Mouse (Mus musculus) cortical plate, adult 2 months (tissue): Measurements from ENCODE around the gene Tef. TPM values are rescaled to one million over a fixed set of nuclear protein-coding genes. Genes with fewer than 3 reads are reported as not detected.

ENCODE experiments used
- H3K27ac ChIP-seq: fragments of 200-500 bp; 2 replicates; pipeline ENCODE4 v1.5.1; 2012; ENCODE audit warnings: low read length, control low read depth, inconsistent platforms; ENCODE audit not compliant: insufficient read depth
- H3K4me1 ChIP-seq: fragments of 200-500 bp; 2 replicates; pipeline ENCODE4 v1.6.1; 2011; ENCODE audit warnings: low read length; ENCODE audit not compliant: control insufficient read depth, insufficient read depth
- H3K4me3 ChIP-seq: fragments of 200-500 bp; 2 replicates; pipeline ENCODE4 v1.5.1; 2011; ENCODE audit warnings: mild to moderate bottlenecking, low read length, control low read depth; ENCODE audit not compliant: insufficient read depth
- CTCF ChIP-seq: fragments of 200-500 bp; IDR thresholded peaks from 2 replicates; pipeline ENCODE4 v1.5.1; 2011; ENCODE audit warnings: mild to moderate bottlenecking, control low read depth, low read length; ENCODE audit not compliant: insufficient read depth; ENCODE audit errors: extremely low read depth
- POLR2A ChIP-seq: fragments of 200-500 bp; IDR thresholded peaks from 2 replicates; pipeline ENCODE4 v1.6.1; 2011; ENCODE audit warnings: mild to moderate bottlenecking, low read length, control low read depth; ENCODE audit not compliant: insufficient read depth; ENCODE audit errors: extremely low read depth
- polyA plus RNA-seq: library from polyadenylated mRNA; depleted of rRNA; stranded (reverse); fragments of >200 nt; gene quantifications from 2 replicates; pipeline ENCODE4 v1.2.3, GENCODE M21; 2012

Gene Tef
- polyA plus RNA-seq, 1 experiment: 318 TPM

DNA sequence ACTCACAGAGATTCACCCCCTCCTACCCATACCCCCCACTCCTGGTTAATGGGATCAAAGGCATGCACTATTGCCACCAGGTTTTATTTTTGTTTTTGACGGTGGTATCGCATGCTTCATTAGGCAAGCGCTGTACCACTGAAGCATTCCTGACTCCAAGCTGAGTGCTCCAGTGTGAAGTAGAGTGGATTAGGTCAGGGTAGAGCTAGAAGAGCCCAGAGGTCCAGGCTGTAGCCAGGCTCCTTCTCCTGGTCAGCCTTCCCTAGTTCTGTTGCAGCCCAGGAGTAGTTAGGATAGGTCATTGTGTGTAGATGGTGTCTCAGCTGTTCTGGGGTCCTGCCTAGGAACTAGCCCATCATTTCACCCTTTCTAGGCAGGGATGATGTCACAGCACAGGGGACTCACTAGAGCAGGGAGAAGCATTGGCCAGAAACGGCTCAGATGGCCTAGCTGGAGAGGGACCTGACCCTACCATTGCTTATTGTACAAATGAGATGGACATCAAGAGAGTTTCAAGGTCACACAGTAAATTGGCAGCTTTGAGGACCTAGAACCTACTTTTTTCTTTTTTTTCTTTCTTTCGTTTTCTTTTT lies 42.9 kb downstream of the Tef start:
- no peak overlapping the region for H3K27ac ChIP-seq
- no peaks in the 10 kb centered on the region for H3K4me1 ChIP-seq
- no peak overlapping the region for H3K4me3 ChIP-seq
- TF ChIP-seq CTCF (no peak), POLR2A (no peak)

DNA sequence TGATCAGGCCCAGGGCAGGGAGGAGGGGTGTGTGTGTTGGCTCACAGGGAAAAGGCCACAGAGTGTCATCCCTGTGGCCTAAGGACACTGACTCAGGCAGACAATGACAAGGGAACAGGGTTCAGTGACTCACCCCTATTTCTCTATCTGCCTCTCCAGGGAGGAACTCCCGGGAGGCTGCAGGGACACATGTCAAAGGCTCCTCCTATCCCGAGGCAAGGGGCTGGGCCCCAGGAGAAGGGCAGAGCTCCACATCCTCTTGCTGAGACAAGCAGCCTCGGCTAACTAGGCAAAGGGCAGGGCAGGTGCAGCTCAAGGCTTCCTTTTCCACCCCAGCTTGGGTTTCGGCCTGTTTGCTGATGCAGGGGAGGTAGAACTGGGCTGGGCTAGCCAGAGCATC lies 43.5 kb downstream of the Tef start:
- Histone ChIP-seq H3K4me3 (no peak overlapping the region), H3K27ac (no peak overlapping the region), H3K4me1 (no peaks in the 10 kb centered on the region)
- TF ChIP-seq CTCF: no peak

DNA sequence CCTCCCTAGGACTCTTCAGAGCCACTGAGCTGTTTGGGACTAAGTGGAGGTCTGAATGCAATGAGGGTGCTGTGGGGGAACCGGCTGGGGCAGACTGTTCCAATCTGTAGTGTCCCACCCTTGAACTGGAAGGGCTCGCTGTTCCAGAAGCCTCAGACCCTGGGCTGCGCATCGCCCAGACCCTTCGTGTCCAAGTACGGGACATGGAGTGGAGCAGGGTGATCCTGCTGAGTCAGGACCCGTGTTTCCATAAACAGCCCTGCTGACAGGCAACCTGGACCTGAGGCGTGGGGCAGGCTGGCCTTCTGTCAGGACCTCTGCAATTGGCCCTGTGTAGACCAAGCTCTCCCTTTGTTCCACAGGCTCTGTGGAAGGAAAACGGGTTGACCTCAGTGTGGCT lies 44.5 kb downstream of the Tef start:
- no peak overlapping the region for H3K4me3 ChIP-seq
- TF ChIP-seq CTCF: no peak
- TF ChIP-seq POLR2A: no peak
- H3K4me1 ChIP-seq: no peaks in the 10 kb centered on the region
- no peak overlapping the region for H3K27ac ChIP-seq

DNA sequence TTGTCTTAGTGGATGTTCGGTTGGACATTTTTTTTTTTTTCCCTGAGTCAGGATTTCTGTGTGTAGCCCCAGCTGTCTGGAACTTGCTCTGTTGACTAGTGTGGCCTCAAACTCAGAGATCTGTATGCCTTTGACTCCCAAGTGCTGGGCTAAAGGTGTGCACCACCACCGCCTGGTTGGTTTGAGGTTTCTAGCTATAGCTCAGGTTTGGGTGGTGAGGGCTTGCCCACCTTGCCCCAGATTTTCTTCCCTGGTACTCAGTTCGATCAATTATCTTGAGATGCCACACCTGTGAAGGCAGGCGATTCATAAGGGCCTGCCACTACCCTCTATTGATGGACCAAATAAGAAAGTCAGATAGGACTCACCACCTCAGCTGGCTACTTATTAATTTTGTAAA lies 44.9 kb downstream of the Tef start:
- H3K4me3 ChIP-seq: no peak overlapping the region
- no peak overlapping the region for H3K27ac ChIP-seq
- no peaks in the 10 kb centered on the region for H3K4me1 ChIP-seq
- no peak for TF ChIP-seq POLR2A
- no peak for TF ChIP-seq CTCF

DNA sequence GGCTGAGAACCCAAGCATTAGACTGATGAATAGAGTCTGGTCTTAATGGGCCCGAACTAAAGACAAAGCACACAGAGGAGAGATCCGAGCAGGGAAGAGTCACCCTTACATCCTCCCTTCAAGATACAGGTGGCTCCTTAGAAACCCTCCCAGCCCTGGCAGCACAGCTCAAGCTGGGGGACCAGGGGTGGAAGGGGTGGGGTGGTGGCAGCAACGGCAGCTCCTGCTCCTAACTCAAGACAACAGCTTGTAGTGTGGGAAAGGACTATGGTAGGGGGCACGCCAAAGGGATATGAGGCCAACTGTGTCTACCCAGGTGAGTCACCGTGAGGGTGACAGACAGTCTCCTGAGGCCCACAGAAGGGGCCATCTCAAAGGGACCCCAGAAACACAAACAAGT lies 45.6 kb downstream of the Tef start:
- H3K4me1 ChIP-seq: no peaks in the 10 kb centered on the region
- H3K4me3 ChIP-seq: no peak overlapping the region
- no peak overlapping the region for H3K27ac ChIP-seq
- TF ChIP-seq CTCF (no peak), POLR2A (no peak)

DNA sequence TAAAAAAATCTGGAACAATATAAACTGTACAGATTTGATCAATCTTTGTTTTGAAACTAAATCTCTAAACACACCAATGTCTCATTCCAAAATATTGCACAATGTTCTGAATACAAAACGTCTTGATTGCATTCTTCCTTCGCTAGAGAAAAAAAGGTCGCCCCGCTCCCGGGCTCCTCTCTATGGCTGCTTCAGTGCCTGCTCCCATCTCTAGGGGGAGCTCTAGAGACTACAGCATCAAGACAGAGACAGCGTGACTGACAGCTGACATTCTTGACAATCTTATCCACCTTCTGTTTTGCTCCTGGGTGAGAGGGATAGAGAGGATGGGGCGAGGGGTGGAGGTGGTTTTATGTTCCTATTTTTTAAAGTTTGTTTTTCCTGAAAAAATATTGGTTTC lies 46.1 kb downstream of the Tef start:
- H3K4me1 ChIP-seq: no peaks in the 10 kb centered on the region
- no peak overlapping the region for H3K27ac ChIP-seq
- no peak overlapping the region for H3K4me3 ChIP-seq
- TF ChIP-seq CTCF (peak; percentile 63), POLR2A (no peak)

DNA sequence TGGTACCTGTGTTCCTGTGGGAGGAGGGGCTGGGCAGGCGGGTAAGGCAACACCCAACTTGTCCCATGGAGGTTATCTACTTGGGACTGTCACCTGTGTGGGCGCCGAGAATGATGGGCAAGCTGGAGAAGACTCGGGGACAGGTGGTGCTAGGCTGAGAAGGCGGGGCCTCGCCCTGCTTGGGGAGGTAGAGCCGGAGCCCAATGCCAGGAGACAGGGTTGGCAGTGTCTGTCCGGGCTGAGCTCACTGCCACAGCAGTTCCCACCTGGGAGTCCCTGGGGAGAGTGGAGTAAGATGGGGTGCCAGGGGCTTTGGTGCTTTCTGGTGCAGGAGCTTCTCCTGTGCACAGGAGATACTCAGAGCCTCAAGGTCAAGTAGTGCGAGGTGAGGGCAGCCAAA lies 46.9 kb downstream of the Tef start:
- H3K4me3 ChIP-seq: no peak overlapping the region
- no peak overlapping the region for H3K27ac ChIP-seq
- no peaks in the 10 kb centered on the region for H3K4me1 ChIP-seq
- no peak for TF ChIP-seq POLR2A

DNA sequence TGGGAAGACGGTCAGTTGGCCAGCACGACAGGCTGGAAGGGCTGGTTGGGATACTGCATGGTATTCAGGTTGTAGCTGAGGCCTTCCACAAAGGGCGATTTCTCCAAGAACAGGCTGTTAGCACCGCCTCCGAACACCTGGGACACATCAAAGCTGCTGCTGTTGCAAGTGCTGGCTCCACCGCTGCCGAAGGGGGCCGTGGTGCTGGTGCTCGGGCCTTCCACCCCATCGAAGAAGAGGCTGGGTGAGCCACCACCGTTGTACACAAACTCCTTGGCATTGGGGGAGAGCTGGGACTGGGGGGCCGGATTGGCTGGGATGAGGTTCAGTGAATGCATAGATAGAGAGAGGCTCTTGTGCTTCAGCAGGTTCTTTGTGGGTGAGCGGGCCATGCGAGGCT lies 48.5 kb downstream of the Tef start:
- Histone ChIP-seq H3K4me1 (0 out of 2 replicates have a peak, but pooled peaks cover 2% of the 10 kb centered on the region), H3K27ac (no peak overlapping the region), H3K4me3 (no peak overlapping the region)
- TF ChIP-seq POLR2A (no peak), CTCF (no peak)

DNA sequence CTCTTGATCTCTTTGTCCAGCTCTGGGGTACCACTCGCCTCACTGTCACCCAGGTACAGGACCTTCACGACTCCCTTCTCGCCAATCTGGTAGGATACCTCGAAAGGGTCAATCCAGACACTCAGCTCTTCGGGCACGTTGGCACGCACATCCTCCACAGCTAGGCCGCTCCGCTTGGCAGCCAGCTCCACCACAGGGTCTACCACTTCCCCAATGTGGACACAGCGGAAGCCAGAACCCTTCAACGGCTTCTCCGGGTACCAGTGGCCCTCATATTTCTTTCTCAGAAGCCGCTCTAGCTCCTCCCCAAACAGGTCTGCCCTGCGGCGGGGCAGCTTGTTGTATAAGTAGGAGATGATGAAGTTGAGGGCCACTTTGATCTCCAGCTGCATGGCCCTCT lies 49.2 kb downstream of the Tef start:
- TF ChIP-seq POLR2A: no peak
- TF ChIP-seq CTCF: no peak
- H3K27ac ChIP-seq: 0 out of 2 replicates have a peak overlapping the region, but pooled peaks have one; percentile 12
- no peak overlapping the region for H3K4me3 ChIP-seq
- 0 out of 2 replicates have a peak, but pooled peaks cover 2% of the 10 kb centered on the region for H3K4me1 ChIP-seq

DNA sequence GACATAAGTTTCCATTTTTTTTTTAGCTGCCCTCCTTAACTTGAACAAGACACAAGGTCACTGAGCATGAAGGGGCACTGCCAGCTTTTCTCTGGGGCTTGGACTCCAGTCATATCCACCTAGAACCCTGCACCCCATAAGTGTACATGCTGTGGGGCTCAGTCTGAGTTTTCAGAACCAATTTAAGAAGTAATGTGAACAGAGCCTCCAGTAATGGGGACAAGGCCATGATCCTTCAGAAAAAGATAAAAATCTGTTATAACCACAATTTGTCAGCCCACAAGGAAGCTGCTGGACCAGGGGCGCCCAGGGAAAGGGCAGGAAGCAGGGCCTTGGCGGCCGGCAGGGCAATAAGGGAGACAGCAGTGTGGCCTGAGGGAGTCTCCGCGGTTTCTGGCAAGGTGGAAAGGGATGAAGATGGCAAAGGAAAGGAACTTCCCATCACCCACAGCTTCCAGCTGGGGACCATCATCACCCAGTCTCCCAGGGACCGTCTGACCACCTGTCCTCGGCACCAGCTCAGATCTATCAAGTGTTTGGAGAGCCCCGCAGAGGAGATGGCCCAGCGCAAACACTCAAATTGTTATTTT lies 50.3 kb downstream of the Tef start:
- no peak for TF ChIP-seq CTCF
- Histone ChIP-seq H3K27ac (no peak overlapping the region), H3K4me3 (no peak overlapping the region), H3K4me1 (0 out of 2 replicates have a peak, but pooled peaks cover 2% of the 10 kb centered on the region)

DNA sequence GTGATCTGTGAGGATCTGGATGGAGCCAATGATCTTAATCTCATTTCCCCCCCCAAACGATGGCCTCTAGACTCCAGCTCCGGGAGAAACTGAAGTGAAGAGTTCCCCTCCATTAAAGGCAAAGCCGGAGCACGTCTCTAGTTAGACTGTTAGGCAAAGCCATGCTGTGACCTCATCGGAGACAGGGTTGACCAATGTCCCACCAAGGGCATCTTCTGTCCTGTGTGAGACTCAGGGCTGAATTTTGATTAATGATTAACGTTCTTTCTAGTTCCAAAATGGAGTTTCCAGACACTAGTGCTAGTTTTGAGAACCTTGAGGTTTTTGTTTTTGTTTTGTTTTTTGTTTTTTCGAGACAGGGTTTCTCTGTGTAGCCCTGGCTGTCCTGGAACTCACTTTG lies 50.9 kb downstream of the Tef start:
- H3K4me1 ChIP-seq: 0 out of 2 replicates have a peak, but pooled peaks cover 2% of the 10 kb centered on the region
- TF ChIP-seq POLR2A (no peak), CTCF (no peak)
- no peak overlapping the region for H3K4me3 ChIP-seq
- no peak overlapping the region for H3K27ac ChIP-seq
